Mouse (Mus musculus): ENCODE results near the gene Mgarp. TPM values are rescaled to one million over a fixed set of nuclear protein-coding genes. Genes with fewer than 3 reads are reported as not detected.

Mgarp gene
- polyA plus RNA-seq (2015; fragmentation: Nextera tagmentation; extraction: Ambion mirVana): 0.83 and 1.6 TPM in 2 replicates

DNA sequence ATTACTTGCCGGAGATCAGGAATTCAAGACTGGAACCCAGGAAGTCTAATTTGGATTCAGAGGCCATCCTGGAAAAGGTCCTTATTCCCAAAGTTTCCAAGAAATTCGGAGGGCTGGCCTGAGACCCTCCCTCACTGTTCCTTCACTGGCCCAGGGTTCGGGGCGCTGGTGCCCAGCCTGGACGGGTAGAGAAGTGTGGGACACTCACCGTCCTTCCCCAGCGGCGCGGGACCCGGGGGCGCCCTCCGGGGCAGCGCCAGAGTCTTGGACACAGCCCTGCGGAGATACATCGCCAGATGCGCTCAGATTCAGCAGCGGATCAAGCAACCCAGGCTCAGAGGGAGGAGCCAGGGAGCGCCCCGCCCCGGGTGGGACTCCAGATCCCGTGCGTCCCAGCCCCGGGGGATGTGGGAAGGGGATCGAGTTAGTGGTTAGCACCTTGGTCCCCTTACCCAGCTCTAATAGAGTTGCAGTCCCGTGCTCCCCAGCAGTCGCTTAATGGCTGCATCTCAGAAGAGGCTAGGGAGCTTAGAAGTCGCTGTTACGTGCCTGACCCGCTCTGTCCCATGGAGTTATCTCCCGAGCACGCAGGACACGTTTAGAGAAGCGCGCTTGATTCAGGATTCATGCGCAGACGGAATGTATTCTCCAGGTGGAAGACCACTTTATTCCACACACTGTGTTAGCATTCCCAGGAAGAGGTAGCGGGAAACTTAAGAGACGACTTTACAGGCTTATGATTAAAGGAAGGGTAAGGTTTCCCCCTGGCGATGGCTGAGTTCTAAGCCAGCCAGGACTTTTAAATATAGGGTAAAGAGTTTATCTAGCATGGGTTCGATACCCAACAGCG is at the start of gene Mgarp:
Mgarp (minus strand) TSS at position 520 of the 850 bp plus-strand sequence.

DNA sequence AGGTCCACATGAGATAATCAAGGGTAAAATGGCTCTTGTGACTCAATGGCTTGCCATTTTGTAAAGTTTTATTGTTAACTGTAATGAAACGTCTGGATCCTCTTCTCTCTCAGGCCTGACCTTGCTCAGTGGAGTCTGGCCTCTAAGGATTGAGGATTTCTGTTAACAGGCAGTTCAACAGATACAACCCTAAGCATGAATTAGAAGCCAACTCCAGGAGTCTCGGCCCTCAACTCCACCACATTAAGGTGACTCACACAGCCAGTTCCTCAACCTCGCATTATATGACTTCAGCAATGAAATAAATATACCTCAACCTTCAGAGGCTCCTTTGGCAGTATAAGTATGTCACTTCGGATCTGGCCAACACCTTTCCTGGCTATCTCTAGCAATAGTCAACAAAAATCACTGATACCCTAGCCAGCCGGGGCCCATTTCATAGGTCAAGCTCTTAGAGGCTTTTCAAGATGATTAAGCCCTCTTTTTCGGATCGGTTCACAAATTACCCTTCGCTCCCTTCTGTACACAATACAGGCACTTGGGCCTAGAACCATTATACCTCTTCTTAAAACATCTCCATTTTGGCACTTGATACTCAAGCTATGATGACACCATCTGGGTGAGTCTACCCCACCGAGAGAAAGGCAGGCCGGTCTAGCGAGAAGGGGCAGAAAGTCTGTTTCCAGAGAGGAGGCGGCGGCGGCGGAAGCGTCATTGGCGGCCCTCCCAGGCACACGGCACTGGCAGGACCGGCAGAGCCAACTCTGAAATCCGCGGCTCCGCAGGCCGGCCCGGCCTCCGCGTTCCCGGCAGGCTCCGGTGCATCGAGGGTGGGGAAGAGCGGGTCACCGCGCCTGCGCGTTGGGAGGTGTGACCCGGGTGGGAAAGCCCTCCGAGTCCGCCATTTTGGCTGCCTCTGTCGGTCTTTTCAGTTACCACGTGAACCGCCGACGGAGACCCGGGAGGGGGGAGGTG is 18.8 kb upstream of the Mgarp start, which contains the start of gene Naa15:
Naa15 (plus strand) TSS at position 51 of the 975 bp plus-strand sequence.

DNA sequence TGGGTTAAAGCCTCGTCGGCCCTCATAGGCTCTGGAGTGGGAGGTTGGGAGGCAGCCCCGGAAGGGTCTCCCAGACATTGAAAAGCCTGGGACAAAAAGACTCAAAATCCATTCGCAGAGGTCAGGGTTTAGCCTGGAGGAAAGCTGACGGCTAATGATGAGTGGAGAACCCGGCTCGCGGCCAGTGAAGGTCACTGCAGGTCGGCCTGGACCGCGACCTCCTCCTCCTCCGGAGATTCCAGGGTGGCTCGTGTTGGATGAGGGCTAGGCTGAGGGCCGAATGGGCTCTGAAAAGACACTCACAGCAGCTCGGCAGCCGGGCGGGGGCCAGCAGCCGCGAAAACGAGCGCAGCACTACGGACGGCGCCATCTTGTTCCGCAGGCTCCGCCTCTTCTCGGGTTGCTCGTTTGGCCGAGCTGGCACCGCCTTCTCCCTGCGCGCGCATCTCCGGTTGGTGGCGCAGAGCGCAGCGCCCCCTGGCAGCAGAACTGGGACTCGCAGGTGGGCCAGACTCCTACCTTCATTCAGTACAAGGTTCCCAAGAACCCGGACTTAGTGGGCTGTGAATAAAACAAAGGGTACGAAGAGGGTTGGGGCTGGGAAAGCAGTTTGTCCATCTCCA is 12.1 kb upstream of the Mgarp start, which contains the start of gene Ndufc1:
Ndufc1 (minus strand) TSS at position 428 of the 623 bp plus-strand sequence.

DNA sequence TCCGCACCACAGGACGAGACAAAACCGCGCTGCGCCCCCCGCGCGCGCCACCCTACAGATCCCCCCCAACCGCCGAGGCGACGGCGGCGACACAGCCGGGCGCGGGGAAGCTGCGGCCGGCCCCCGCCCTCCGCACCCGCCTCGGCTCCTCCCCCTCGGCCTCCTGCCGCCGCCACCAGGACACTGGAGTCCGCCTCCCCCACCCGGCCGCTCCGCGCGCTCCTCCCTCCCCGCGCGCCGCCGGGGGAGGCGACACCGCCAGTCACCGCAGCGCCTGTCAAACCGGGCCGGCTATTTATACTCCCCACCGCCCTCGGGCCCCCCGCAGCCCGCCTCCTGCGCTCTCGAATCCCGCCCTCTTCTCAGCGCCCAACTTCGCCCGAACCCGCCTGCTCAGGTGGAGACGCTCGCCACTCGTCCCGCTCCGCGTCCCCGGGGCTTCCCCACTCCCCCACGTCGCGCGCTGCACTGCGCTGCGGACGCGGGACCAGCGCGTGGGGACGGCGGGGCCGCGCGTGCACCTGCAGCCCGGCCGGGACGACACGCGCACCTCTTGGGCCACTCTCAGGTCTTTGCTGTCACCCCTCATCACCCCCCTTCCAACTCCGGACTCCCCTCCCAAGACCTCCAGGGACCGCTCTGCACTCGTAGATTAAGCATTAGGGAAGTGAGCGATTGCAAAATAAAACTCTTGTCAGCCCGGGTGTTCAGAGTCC is 55.8 kb downstream of the Mgarp start, which contains the start of gene Elf2:
Elf2 (minus strand) TSS at position 112 of the 716 bp plus-strand sequence.

Other genes starting within 250 kb of the Mgarp start
- 6.8 and 12.6 TPM in 2 replicates for gene Noct, start 172.3 kb downstream of the Mgarp start, polyA plus RNA-seq (2015; fragmentation: Nextera tagmentation; extraction: Ambion mirVana)
- gene Elf2, start 56.1 kb downstream of the Mgarp start, polyA plus RNA-seq (2015; fragmentation: Nextera tagmentation; extraction: Ambion mirVana): 39.4 and 39.7 TPM in 2 replicates
- gene Ndufc1, start 12.2 kb upstream of the Mgarp start, polyA plus RNA-seq (2015; fragmentation: Nextera tagmentation; extraction: Ambion mirVana): 1,537 and 1,754 TPM in 2 replicates
- gene Naa15, start 18.4 kb upstream of the Mgarp start, polyA plus RNA-seq (2015; fragmentation: Nextera tagmentation; extraction: Ambion mirVana): 20.9 and 21.1 TPM in 2 replicates
- 16.8 and 17.0 TPM in 2 replicates for gene Rab33b, start 87.2 kb upstream of the Mgarp start, polyA plus RNA-seq (2015; fragmentation: Nextera tagmentation; extraction: Ambion mirVana)
- 2.9 and 3.7 TPM in 2 replicates for gene Setd7, start 164.1 kb upstream of the Mgarp start, polyA plus RNA-seq (2015; fragmentation: Nextera tagmentation; extraction: Ambion mirVana)